In the genomic region with DNA sequence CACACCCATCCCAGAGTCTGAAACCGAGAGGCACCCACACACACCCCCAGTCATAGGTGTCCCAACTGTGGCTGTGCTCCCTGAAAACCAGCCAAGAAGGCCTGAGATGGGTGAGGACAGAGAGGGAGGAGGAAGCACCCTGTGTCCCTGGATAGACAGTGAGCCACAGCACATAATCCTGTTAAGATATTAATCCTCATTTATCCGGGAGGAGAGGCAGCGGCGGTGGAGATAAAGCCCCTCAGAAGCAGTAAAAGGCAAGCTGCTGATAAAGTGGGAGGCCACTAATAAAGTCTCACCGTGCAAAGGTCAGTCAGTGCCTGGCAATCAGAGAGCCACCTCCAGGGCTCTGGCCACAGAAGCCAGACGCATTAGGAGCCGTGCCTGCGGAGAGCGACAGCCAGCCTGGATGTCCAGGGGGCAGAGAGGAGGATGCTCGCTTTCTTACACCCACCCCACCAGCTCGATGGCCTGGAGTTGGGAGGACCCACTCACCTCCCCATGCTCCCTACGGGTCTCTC, we compare ENCODE assay signal across 28 mouse cellular contexts. TPM values are rescaled to one million over a fixed set of nuclear protein-coding genes. Genes with fewer than 3 reads are reported as not detected.
DNase-seq lines count a peak whose midpoint lies in the region; ATAC-seq and TF ChIP-seq lines count a peak whose summit lies in the region.
"Had no signal": no experiment of that assay in that cellular context is flagged by ENCODE, and none has a peak within 500 bp of the region (broad histone marks: within the 10 kb centered on the region; RNA-seq: fewer than 3 reads in every experiment).

No protein-coding gene starts in this region.

- H3K9ac ChIP-seq in midbrain, embryonic 14.5 days (replicated peaks; ENCODE audit: low read length), result no peak overlapping the region; the same call in 1 of the 2 replicates
- no peak overlapping the region for H3K9ac ChIP-seq in midbrain, postnatal 0 days (replicated peaks; ENCODE audit: low read length, poor library complexity, severe bottlenecking)
- H3K9ac ChIP-seq in intestine, embryonic 14.5 days (ENCODE audit: low read length), result no peak overlapping the region
- H3K9ac ChIP-seq: forebrain, embryonic 13.5 days; forebrain, postnatal 0 days; heart, embryonic 12.5 days; hindbrain, embryonic 15.5 days had no signal

- no peaks in the 10 kb centered on the region for H3K9me3 ChIP-seq in heart, embryonic 10.5 days
- no peaks in the 10 kb centered on the region for H3K9me3 ChIP-seq in midbrain, embryonic 14.5 days (ENCODE audit: control insufficient read depth, low read length)
- H3K9me3 ChIP-seq in midbrain, postnatal 0 days (ENCODE audit: low read length), result no peaks in the 10 kb centered on the region
- no peaks in the 10 kb centered on the region for H3K9me3 ChIP-seq in intestine, embryonic 14.5 days (ENCODE audit: control insufficient read depth, low read length)
- H3K9me3 ChIP-seq: forebrain, embryonic 13.5 days; heart, embryonic 12.5 days; hindbrain, embryonic 15.5 days had no signal

- no peak overlapping the region for H3K4me2 ChIP-seq in midbrain, embryonic 14.5 days (ENCODE audit: low read length)
- H3K4me2 ChIP-seq in midbrain, postnatal 0 days (ENCODE audit: low read depth, low read length, poor library complexity, severe bottlenecking), result no peak overlapping the region
- no peak overlapping the region for H3K4me2 ChIP-seq in intestine, embryonic 14.5 days (ENCODE audit: low read length)
- H3K4me2 ChIP-seq: forebrain, embryonic 13.5 days; heart, embryonic 12.5 days; hindbrain, embryonic 15.5 days had no signal

- H3K36me3 ChIP-seq in heart, embryonic 10.5 days, result no peaks in the 10 kb centered on the region
- H3K36me3 ChIP-seq in midbrain, embryonic 14.5 days (ENCODE audit: control insufficient read depth, insufficient read depth, low read length), result no peaks in the 10 kb centered on the region
- no peaks in the 10 kb centered on the region for H3K36me3 ChIP-seq in midbrain, postnatal 0 days (ENCODE audit: insufficient read depth, low read length)
- H3K36me3 ChIP-seq in intestine, embryonic 14.5 days (ENCODE audit: control insufficient read depth, insufficient read depth, low read length), result no peaks in the 10 kb centered on the region
- H3K36me3 ChIP-seq: heart, embryonic 12.5 days; hindbrain, embryonic 15.5 days had no signal

- peaks cover 39% of the 10 kb centered on the region for H3K4me1 ChIP-seq in heart, embryonic 10.5 days
- 0 out of 2 replicates have a peak, but pooled peaks cover 7% of the 10 kb centered on the region for H3K4me1 ChIP-seq in midbrain, embryonic 14.5 days (ENCODE audit: control insufficient read depth, insufficient read depth, low read length)
- H3K4me1 ChIP-seq in midbrain, postnatal 0 days (ENCODE audit: insufficient read depth, low read length), result no peaks in the 10 kb centered on the region
- H3K4me1 ChIP-seq in intestine, embryonic 14.5 days (replicated peaks; ENCODE audit: control insufficient read depth, insufficient read depth, low read length), result no peaks in the 10 kb centered on the region
- H3K4me1 ChIP-seq: forebrain, embryonic 13.5 days had no signal

- H3K4me3 ChIP-seq in heart, embryonic 10.5 days, result no peak overlapping the region
- H3K4me3 ChIP-seq in midbrain, embryonic 14.5 days (replicated peaks; ENCODE audit: low read depth, low read length), result no peak overlapping the region
- H3K4me3 ChIP-seq in midbrain, postnatal 0 days (ENCODE audit: low read depth, low read length), result no peak overlapping the region
- no peak overlapping the region for H3K4me3 ChIP-seq in intestine, embryonic 14.5 days (ENCODE audit: low read depth, low read length)
- H3K4me3 ChIP-seq: forebrain, embryonic 13.5 days; heart, adult 2 months; heart, embryonic 12.5 days; hindbrain, embryonic 15.5 days had no signal

- 37% methylated on average over 12 of the region's 12 CpGs for WGBS in heart, embryonic 10.5 days
- 28% methylated on average over 12 of the region's 12 CpGs for WGBS in midbrain, embryonic 14.5 days
- WGBS in midbrain, postnatal 0 days, result 35% methylated on average over 12 of the region's 12 CpGs
- 35% methylated on average over 12 of the region's 12 CpGs for WGBS in intestine, embryonic 14.5 days

- intact Hi-C loops in heart, postnatal 14 days (cut with DNase I), result no loop called here

- H3K27ac ChIP-seq in heart, embryonic 10.5 days, result 0 out of 2 replicates have a peak overlapping the region, but pooled peaks have one; percentile 24
- no peak overlapping the region for H3K27ac ChIP-seq in midbrain, embryonic 14.5 days (replicated peaks; ENCODE audit: low read depth, low read length)
- no peak overlapping the region for H3K27ac ChIP-seq in midbrain, postnatal 0 days (ENCODE audit: low read depth, low read length)
- no peak overlapping the region for H3K27ac ChIP-seq in intestine, embryonic 14.5 days (ENCODE audit: low read depth)
- H3K27ac ChIP-seq: forebrain, embryonic 13.5 days; heart, adult 2 months; hindbrain, embryonic 15.5 days had no signal

- DNase-seq in heart, embryonic 10.5 days (ENCODE audit: low spot score), result no peak
- DNase-seq in heart, postnatal 14 days, result no peak
- DNase-seq in midbrain, embryonic 14.5 days, result peak; percentile 17
- no peak for DNase-seq in midbrain, postnatal 0 days (ENCODE audit: low spot score)
- no peak for DNase-seq in intestine, embryonic 14.5 days (ENCODE audit: low spot score)
- DNase-seq in retina, postnatal 7 days (ENCODE audit: low read depth, low spot score), result peak; percentile 55
- DNase-seq in urinary bladder, postnatal 4 days (ENCODE audit: low spot score in 2 of 2), result no peak
- no peak for DNase-seq in c-Kit-positive CD71-positive TER-119-positive erythroid progenitor cells, embryonic 14.5 days (ENCODE audit: low spot score)
- DNase-seq: cerebellum, adult 11 months; cerebellum, adult 8-10 months; cerebellum, postnatal 25 days; forebrain, postnatal 0 days; gastrocnemius, postnatal 14 days; heart, adult 2 months; heart, postnatal 36 days had no signal

- no peak for TF ChIP-seq CTCF in midbrain, postnatal 0 days (IDR thresholded peaks at IDR 0.05)

- ATAC-seq in midbrain, embryonic 14.5 days (ENCODE audit: low FRiP score, low TSS enrichment), result no peak
- ATAC-seq in midbrain, postnatal 0 days (ENCODE audit: low FRiP score), result no peak
- peak; percentile 41; the same call in 1 of the 2 replicates for ATAC-seq in intestine, embryonic 14.5 days (replicated peaks; ENCODE audit: low FRiP score, low TSS enrichment, low read depth)
- ATAC-seq: activated CD4-positive, CD25-positive, alpha-beta regulatory T cell, adult 4 months; forebrain, embryonic 13.5 days; forebrain, postnatal 0 days; Patski had no signal

- peaks cover 39% of the 10 kb centered on the region for H3K27me3 ChIP-seq in heart, embryonic 10.5 days (ENCODE audit: insufficient read depth, poor library complexity, severe bottlenecking)
- no peaks in the 10 kb centered on the region for H3K27me3 ChIP-seq in midbrain, embryonic 14.5 days (ENCODE audit: control insufficient read depth, insufficient read depth, low read length)
- no peaks in the 10 kb centered on the region for H3K27me3 ChIP-seq in midbrain, postnatal 0 days (ENCODE audit: insufficient read depth, low read length)
- H3K27me3 ChIP-seq in intestine, embryonic 14.5 days (replicated peaks; ENCODE audit: control insufficient read depth, insufficient read depth, low read length), result peaks cover 2% of the 10 kb centered on the region; the same call in 1 of the 2 replicates
- H3K27me3 ChIP-seq: hindbrain, embryonic 15.5 days had no signal

RNA-seq across cellular contexts. Expression of a gene that starts 5.3 kb away (rescaled TPM):
- polyA plus RNA-seq in heart, embryonic 10.5 days (2016; fragmentation: Nextera tagmentation; extraction: Ambion mirVana), result not detected in 2 replicates
- total RNA-seq in heart, postnatal 14 days (2021), result not detected
- not detected in 2 replicates for polyA plus RNA-seq in midbrain, embryonic 14.5 days (2014; fragmentation: Nextera tagmentation; extraction: Ambion mirVana)
- not detected in 2 replicates for total RNA-seq in midbrain, postnatal 0 days (2014; rRNA removed)
- not detected in 2 replicates for polyA plus RNA-seq in midbrain, postnatal 0 days (2015; fragmentation: Nextera tagmentation; extraction: Ambion mirVana)
- polyA plus RNA-seq in intestine, embryonic 14.5 days (2014; fragmentation: Nextera tagmentation; extraction: Ambion mirVana), result not detected in 2 replicates
- total RNA-seq: adrenal gland, adult 18-20 months; adrenal gland, postnatal 36 days; forebrain, postnatal 0 days; gastrocnemius, adult 18-20 months; gastrocnemius, postnatal 14 days; heart, adult 2 months; heart, postnatal 36 days; MEL had no signal
- polyA plus RNA-seq: activated CD4-positive, CD25-positive, alpha-beta regulatory T cell, adult 4 months; C2C12; cortical plate, adult 2 months; embryonic facial prominence, embryonic 14.5 days; forebrain, embryonic 13.5 days; forebrain, postnatal 0 days; heart, adult 2 months; heart, embryonic 12.5 days; hindbrain, embryonic 11.5 days; hindbrain, embryonic 15.5 days; Patski had no signal

RNA-seq across cellular contexts. Expression of a gene that starts 40.1 kb away (rescaled TPM):
- 37.4 and 56.0 TPM in 2 replicates for polyA plus RNA-seq in heart, embryonic 10.5 days (2016; fragmentation: Nextera tagmentation; extraction: Ambion mirVana)
- total RNA-seq in heart, postnatal 14 days (2021), result 1 to 10 TPM; 5.0 to 5.3 TPM
- 15.6 and 20.7 TPM in 2 replicates for polyA plus RNA-seq in midbrain, embryonic 14.5 days (2014; fragmentation: Nextera tagmentation; extraction: Ambion mirVana)
- 9.6 and 10.6 TPM in 2 replicates for total RNA-seq in midbrain, postnatal 0 days (2014; rRNA removed)
- polyA plus RNA-seq in midbrain, postnatal 0 days (2015; fragmentation: Nextera tagmentation; extraction: Ambion mirVana), result 5.6 and 6.7 TPM in 2 replicates
- 31.5 and 32.0 TPM in 2 replicates for polyA plus RNA-seq in intestine, embryonic 14.5 days (2014; fragmentation: Nextera tagmentation; extraction: Ambion mirVana)

RNA-seq across cellular contexts. Expression of a gene that starts 58.1 kb away (rescaled TPM):
- 9.1 and 9.7 TPM in 2 replicates for polyA plus RNA-seq in heart, embryonic 10.5 days (2016; fragmentation: Nextera tagmentation; extraction: Ambion mirVana)
- total RNA-seq in heart, postnatal 14 days (2021), result 1 to 10 TPM; 6.0 to 6.1 TPM
- 11.5 and 12.4 TPM in 2 replicates for polyA plus RNA-seq in midbrain, embryonic 14.5 days (2014; fragmentation: Nextera tagmentation; extraction: Ambion mirVana)
- 14.9 and 15.5 TPM in 2 replicates for total RNA-seq in midbrain, postnatal 0 days (2014; rRNA removed)
- polyA plus RNA-seq in midbrain, postnatal 0 days (2015; fragmentation: Nextera tagmentation; extraction: Ambion mirVana), result 6.8 and 7.6 TPM in 2 replicates
- polyA plus RNA-seq in intestine, embryonic 14.5 days (2014; fragmentation: Nextera tagmentation; extraction: Ambion mirVana), result 7.7 and 11.4 TPM in 2 replicates

Comparison
In these comparisons a context has a peak if more than half of its experiments do, and no peak if none do; other contexts are left out.
1. DNase-seq: peak in midbrain, embryonic 14.5 days (single experiment) and retina, postnatal 7 days (single experiment); none in heart, embryonic 10.5 days (single experiment), heart, postnatal 14 days (0 of 2), midbrain, postnatal 0 days (single experiment), intestine, embryonic 14.5 days (single experiment), urinary bladder, postnatal 4 days (0 of 2) and c-Kit-positive CD71-positive TER-119-positive erythroid progenitor cells, embryonic 14.5 days (single experiment).